Mouse (Mus musculus): ENCODE measurements around the gene Dip2c. TPM values are rescaled to one million over a fixed set of nuclear protein-coding genes. Genes with fewer than 3 reads are reported as not detected.

The Dip2c gene
- total and polyA plus RNA-seq, 2 experiments from 2014 or later = 7.1 to 63.6 TPM

DNA sequence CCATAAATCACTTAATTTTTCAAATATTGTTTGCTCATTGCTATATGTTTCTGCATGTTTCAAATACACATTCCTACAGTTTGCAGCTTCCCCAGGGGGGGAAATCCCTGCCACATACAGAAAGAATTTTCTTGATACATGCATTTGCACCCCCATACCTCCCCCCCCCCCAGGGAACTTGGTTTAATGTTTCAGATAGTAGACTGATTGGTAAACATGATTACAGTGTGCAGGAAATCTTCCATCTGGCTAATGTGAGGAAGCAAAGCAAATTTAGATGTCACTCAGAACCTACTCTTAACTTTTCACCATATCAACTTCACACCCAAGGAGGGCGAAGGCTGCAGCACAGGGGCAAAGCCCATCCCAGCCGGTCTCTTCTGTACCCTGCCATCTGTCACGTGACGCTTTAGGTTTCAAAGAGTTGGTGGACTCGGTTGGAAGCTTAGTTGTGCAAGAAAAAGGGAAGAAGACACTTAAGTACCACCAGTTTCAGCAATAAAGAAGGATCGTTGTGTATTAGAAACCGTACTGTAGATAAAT is 391.7 kb downstream of the Dip2c start:
- Histone ChIP-seq H3K4me1 (ENCODE audit: control insufficient read depth, insufficient read depth) (no peaks in the 10 kb centered on the region), H3K4me2 (ENCODE audit: low read depth, low read length) (no peak overlapping the region), H3K36me3 (replicated peaks; ENCODE audit: control insufficient read depth, insufficient read depth, low read length) (peaks cover 25% of the 10 kb centered on the region), H3K27me3 (ENCODE audit: control insufficient read depth, insufficient read depth, low read length) (no peaks in the 10 kb centered on the region), H3K4me3 (ENCODE audit: low read depth, low read length) (no peak overlapping the region), H3K9ac (replicated peaks; ENCODE audit: low read depth, low read length) (no peak overlapping the region), H3K27ac (ENCODE audit: low read depth) (no peak overlapping the region), H3K9me3 (replicated peaks; ENCODE audit: control insufficient read depth, low read length) (no peaks in the 10 kb centered on the region)
- no peak for DNase-seq (ENCODE audit: low spot score)
- ATAC-seq (ENCODE audit: insufficient read depth, low read depth) = no peak
- TF ChIP-seq EP300 (IDR thresholded peaks at IDR 0.05; ENCODE audit: low read depth) (no peak), CTCF (IDR thresholded peaks at IDR 0.05; ENCODE audit: low read depth) (no peak)
- WGBS = 62% methylated on average over 7 of the region's 7 CpGs

DNA sequence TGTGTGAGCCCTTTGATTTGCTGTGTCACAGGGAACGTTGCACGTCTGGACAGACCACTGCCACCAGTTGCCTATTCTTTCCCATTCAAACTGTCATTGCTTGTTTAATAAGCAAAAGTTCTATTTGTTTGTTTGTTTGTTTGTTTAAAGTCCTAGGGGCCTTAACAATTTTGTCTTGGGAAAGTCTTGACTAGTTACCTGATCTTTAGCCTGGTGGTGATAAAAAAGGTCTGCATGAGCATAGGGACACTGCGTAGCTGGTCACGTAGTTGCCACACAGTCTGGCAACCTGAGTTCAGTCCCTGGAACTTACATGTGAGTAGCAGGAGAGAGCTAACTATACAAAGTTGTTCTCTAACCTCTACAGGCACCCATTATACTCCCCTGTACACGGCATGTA is 392.9 kb downstream of the Dip2c start:
- no peak for TF ChIP-seq CTCF (IDR thresholded peaks at IDR 0.05; ENCODE audit: low read depth)
- TF ChIP-seq EP300 (IDR thresholded peaks at IDR 0.05; ENCODE audit: low read depth) = no peak
- H3K4me1 ChIP-seq (ENCODE audit: control insufficient read depth, insufficient read depth) = no peaks in the 10 kb centered on the region
- peaks cover 17% of the 10 kb centered on the region; the same call in 1 of the 2 replicates for H3K36me3 ChIP-seq (replicated peaks; ENCODE audit: control insufficient read depth, insufficient read depth, low read length)
- no peaks in the 10 kb centered on the region for H3K9me3 ChIP-seq (replicated peaks; ENCODE audit: control insufficient read depth, low read length)
- H3K27ac ChIP-seq (ENCODE audit: low read depth) = no peak overlapping the region
- no peak overlapping the region for H3K4me2 ChIP-seq (ENCODE audit: low read depth, low read length)
- no peak for ATAC-seq (ENCODE audit: insufficient read depth, low read depth)
- no peak overlapping the region for H3K4me3 ChIP-seq (ENCODE audit: low read depth, low read length)
- DNase-seq (ENCODE audit: low spot score) = no peak
- WGBS = 86% methylated on average over 5 of the region's 5 CpGs
- H3K27me3 ChIP-seq (ENCODE audit: control insufficient read depth, insufficient read depth, low read length) = no peaks in the 10 kb centered on the region
- no peak overlapping the region for H3K9ac ChIP-seq (replicated peaks; ENCODE audit: low read depth, low read length)

DNA sequence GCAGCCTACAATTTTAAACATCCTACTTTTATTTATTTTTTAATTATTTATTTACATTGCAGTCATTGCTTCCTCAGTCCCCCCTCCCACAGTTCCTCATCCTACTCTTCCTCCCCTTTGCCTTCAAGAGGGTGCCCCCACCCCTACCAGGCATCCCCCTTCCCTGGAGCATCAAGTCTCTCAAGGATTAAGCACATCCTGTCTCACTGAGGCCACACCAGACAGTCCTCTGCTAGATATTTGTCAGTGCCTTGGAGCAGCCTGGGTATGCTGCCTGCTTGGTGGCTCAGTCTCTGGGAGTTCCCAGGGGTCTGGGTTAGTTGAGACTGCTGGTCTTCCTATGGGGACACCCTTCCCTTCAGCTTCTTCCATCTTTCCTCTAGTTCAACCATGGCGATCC is 397.8 kb downstream of the Dip2c start:
- H3K9me3 ChIP-seq (replicated peaks; ENCODE audit: control insufficient read depth, low read length) = no peaks in the 10 kb centered on the region
- no peak for TF ChIP-seq CTCF (IDR thresholded peaks at IDR 0.05; ENCODE audit: low read depth)
- TF ChIP-seq EP300 (IDR thresholded peaks at IDR 0.05; ENCODE audit: low read depth) = no peak
- peaks cover 3% of the 10 kb centered on the region; the same call in 1 of the 2 replicates for H3K36me3 ChIP-seq (replicated peaks; ENCODE audit: control insufficient read depth, insufficient read depth, low read length)
- 100% methylated on average over 1 of the region's 1 CpGs for WGBS
- no peak overlapping the region for H3K27ac ChIP-seq (ENCODE audit: low read depth)
- no peaks in the 10 kb centered on the region for H3K4me1 ChIP-seq (ENCODE audit: control insufficient read depth, insufficient read depth)
- DNase-seq (ENCODE audit: low spot score) = no peak
- H3K9ac ChIP-seq (replicated peaks; ENCODE audit: low read depth, low read length) = no peak overlapping the region
- no peak for ATAC-seq (ENCODE audit: insufficient read depth, low read depth)
- H3K27me3 ChIP-seq (ENCODE audit: control insufficient read depth, insufficient read depth, low read length) = no peaks in the 10 kb centered on the region
- no peak overlapping the region for H3K4me2 ChIP-seq (ENCODE audit: low read depth, low read length)
- H3K4me3 ChIP-seq (ENCODE audit: low read depth, low read length) = no peak overlapping the region

DNA sequence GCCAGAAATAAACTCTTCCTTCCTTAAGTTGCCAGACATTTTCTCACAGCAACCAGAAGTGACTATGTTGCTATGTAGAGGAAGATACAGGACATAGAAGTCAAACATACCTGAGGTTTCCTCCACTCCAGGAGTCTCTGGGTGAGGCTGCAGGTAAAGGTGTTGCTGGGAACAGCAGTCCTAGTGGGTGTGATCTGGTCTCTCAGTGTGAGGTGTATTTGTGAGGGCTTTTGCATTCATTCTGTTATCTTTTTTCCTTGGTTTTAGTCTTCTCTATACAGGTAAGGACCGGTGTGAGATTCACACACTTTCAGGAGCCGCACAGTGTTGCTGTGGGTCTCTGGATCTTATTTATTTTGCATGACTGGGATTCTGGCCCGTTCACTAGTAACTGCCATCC is 405.2 kb downstream of the Dip2c start:
- ATAC-seq (ENCODE audit: insufficient read depth, low read depth) (no peak), DNase-seq (ENCODE audit: low spot score) (no peak)
- 94% methylated on average over 3 of the region's 3 CpGs for WGBS
- peaks cover 53% of the 10 kb centered on the region for H3K36me3 ChIP-seq (replicated peaks; ENCODE audit: control insufficient read depth, insufficient read depth, low read length)
- no peak overlapping the region for H3K27ac ChIP-seq (ENCODE audit: low read depth)
- no peak overlapping the region for H3K4me3 ChIP-seq (ENCODE audit: low read depth, low read length)
- no peak for TF ChIP-seq EP300 (IDR thresholded peaks at IDR 0.05; ENCODE audit: low read depth)
- TF ChIP-seq CTCF (IDR thresholded peaks at IDR 0.05; ENCODE audit: low read depth) = no peak
- no peaks in the 10 kb centered on the region for H3K27me3 ChIP-seq (ENCODE audit: control insufficient read depth, insufficient read depth, low read length)
- H3K9me3 ChIP-seq (replicated peaks; ENCODE audit: control insufficient read depth, low read length) = no peaks in the 10 kb centered on the region
- H3K9ac ChIP-seq (replicated peaks; ENCODE audit: low read depth, low read length) = no peak overlapping the region
- no peak overlapping the region for H3K4me2 ChIP-seq (ENCODE audit: low read depth, low read length)
- H3K4me1 ChIP-seq (ENCODE audit: control insufficient read depth, insufficient read depth) = no peaks in the 10 kb centered on the region

DNA sequence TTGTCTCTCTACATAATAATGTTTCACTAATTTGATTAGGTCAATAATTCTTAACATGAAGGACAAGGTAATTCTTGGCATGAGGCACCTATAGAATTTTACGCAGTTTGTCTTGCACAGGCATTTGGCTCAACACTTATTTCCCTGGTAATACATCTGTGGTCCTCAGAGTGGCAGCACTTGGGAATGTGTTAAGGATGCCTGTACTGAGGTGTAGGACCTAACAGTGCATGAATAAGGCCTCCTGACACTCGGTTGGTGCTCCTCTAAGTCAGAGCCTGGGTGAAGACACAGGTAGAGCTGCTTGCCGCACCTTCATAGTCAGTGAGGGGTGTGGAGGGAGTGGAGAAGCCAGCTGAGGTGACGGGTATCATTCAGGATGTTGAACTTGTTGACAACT is 407.0 kb downstream of the Dip2c start:
- Histone ChIP-seq H3K9ac (replicated peaks; ENCODE audit: low read depth, low read length) (no peak overlapping the region), H3K27me3 (ENCODE audit: control insufficient read depth, insufficient read depth, low read length) (no peaks in the 10 kb centered on the region), H3K36me3 (replicated peaks; ENCODE audit: control insufficient read depth, insufficient read depth, low read length) (peaks cover 71% of the 10 kb centered on the region), H3K27ac (ENCODE audit: low read depth) (no peak overlapping the region), H3K4me3 (ENCODE audit: low read depth, low read length) (no peak overlapping the region), H3K4me1 (ENCODE audit: control insufficient read depth, insufficient read depth) (no peaks in the 10 kb centered on the region), H3K4me2 (ENCODE audit: low read depth, low read length) (no peak overlapping the region), H3K9me3 (replicated peaks; ENCODE audit: control insufficient read depth, low read length) (no peaks in the 10 kb centered on the region)
- WGBS = 82% methylated on average over 4 of the region's 4 CpGs
- TF ChIP-seq EP300 (IDR thresholded peaks at IDR 0.05; ENCODE audit: low read depth) (no peak), CTCF (IDR thresholded peaks at IDR 0.05; ENCODE audit: low read depth) (peak; percentile 12; the same call in 1 of the 2 replicates)
- ATAC-seq (ENCODE audit: insufficient read depth, low read depth) (no peak), DNase-seq (ENCODE audit: low spot score) (peak; percentile 12)

All from heart, postnatal 0 days (tissue).